Mouse (Mus musculus) midbrain, embryonic 12.5 days (tissue): ENCODE results near the gene Zfp628. TPM values are rescaled to one million over a fixed set of nuclear protein-coding genes. Genes with fewer than 3 reads are reported as not detected.
"Not testable (repeated sequence)": the region's sequence is repeated elsewhere in the genome, so short reads cannot be mapped to it uniquely, and the experiment has no call there.

ENCODE experiments used
- ATAC-seq: fragments of 200-750 bp; cut with Nextera tagmentation; 2 replicates; pipeline ENCODE4 v1.8.0; 2017; ENCODE audit warnings: low read depth, moderate TSS enrichment, moderate library complexity; ENCODE audit not compliant: low FRiP score
- H3K27ac ChIP-seq: fragments of 300-500 bp; sonication (generic); replicated peaks from 2 replicates; pipeline ENCODE4 v1.5.1; 2016; ENCODE audit warnings: mild to moderate bottlenecking
- H3K27me3 ChIP-seq: fragments of 300-500 bp; sonication (generic); 2 replicates; pipeline ENCODE4 v1.6.1; 2016; ENCODE audit warnings: mild to moderate bottlenecking
- H3K36me3 ChIP-seq: fragments of 300-500 bp; sonication (generic); 2 replicates; pipeline ENCODE4 v1.6.1; 2016
- H3K4me1 ChIP-seq: fragments of 300-500 bp; sonication (generic); 2 replicates; pipeline ENCODE4 v1.6.1; 2016
- H3K4me2 ChIP-seq: fragments of 300-500 bp; sonication (generic); replicated peaks from 2 replicates; pipeline ENCODE4 v1.6.1; 2016; ENCODE audit warnings: mild to moderate bottlenecking, moderate library complexity
- H3K4me3 ChIP-seq: fragments of 300-500 bp; sonication (generic); 2 replicates; pipeline ENCODE4 v1.5.1; 2016; ENCODE audit warnings: mild to moderate bottlenecking
- H3K9ac ChIP-seq: fragments of 300-500 bp; sonication (generic); replicated peaks from 2 replicates; pipeline ENCODE4 v1.6.1; 2016; ENCODE audit warnings: mild to moderate bottlenecking, moderate library complexity
- H3K9me3 ChIP-seq: fragments of 300-500 bp; sonication (generic); 2 replicates; pipeline ENCODE4 v1.6.1; 2016; ENCODE audit warnings: mild to moderate bottlenecking
- WGBS: fragments of 180-500 bp; shearing (Covaris S2); methylation state at CpG from one replicate; pipeline ENCODE4 v1.1.7; 2016; 5-methylcytosine and 5-hydroxymethylcytosine counted together
- polyA plus RNA-seq: library from polyadenylated mRNA; unstranded; fragments of >200 nt; fragmentation: Nextera tagmentation; extraction: Ambion mirVana; gene quantifications from 2 replicates; pipeline ENCODE4 v1.2.1, GENCODE M21; 2016

Zfp628 gene
- polyA plus RNA-seq: 4.7 and 4.9 TPM in 2 replicates

DNA sequence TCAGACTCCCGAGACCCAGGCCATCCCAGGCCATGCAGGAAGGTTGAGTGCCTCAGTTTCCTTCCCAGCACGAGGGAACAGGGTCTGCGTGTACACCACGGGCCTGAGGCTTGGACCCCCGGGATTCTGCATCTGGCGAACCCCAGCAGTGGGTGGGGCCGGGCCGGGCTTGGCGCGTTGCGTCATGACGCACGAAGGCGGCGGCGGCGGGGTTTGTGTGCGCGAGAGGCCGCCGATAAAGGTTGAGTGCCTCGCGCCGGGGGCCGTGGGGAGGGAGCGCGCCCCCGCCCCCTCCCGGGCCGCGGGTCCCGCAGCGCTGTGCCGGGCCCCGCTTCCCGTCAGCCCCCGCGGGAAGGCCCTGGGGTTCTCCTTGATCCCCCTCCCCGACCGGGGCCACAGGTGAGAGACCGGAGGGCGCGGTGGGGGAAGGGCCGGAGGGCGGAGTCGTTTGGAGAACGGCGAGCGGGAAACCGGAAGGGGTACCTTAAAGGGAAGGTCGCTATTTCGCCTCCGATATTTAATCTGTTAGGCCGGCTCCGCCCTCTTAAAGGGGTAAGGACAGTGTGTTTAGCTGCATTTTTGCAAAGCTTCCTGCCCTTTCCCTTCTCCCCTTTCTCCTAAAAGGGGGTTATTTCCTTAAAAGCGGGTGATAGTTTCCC is at the start of gene Zfp628:
TSS of gene Zfp628 (plus strand) at position 211 of the 659 bp plus-strand sequence.
- peaks cover 7% of the 10 kb centered on the region; the same call in 1 of the 2 replicates for H3K27me3 ChIP-seq
- peak within 1 kb of the TSS; percentile 82 for H3K9ac ChIP-seq
- WGBS: under 1% methylated on average over 56 of the region's 56 CpGs
- H3K9me3 ChIP-seq: no peaks in the 10 kb centered on the region
- peaks cover 31% of the 10 kb centered on the region for H3K36me3 ChIP-seq
- H3K4me1 ChIP-seq: peaks cover 20% of the 10 kb centered on the region
- peak within 1 kb of the TSS; percentile 76 for H3K4me3 ChIP-seq
- peak within 1 kb of the TSS; percentile 96 for H3K27ac ChIP-seq
- peak; percentile 94 for ATAC-seq
- peak within 1 kb of the TSS; percentile 85 for H3K4me2 ChIP-seq

DNA sequence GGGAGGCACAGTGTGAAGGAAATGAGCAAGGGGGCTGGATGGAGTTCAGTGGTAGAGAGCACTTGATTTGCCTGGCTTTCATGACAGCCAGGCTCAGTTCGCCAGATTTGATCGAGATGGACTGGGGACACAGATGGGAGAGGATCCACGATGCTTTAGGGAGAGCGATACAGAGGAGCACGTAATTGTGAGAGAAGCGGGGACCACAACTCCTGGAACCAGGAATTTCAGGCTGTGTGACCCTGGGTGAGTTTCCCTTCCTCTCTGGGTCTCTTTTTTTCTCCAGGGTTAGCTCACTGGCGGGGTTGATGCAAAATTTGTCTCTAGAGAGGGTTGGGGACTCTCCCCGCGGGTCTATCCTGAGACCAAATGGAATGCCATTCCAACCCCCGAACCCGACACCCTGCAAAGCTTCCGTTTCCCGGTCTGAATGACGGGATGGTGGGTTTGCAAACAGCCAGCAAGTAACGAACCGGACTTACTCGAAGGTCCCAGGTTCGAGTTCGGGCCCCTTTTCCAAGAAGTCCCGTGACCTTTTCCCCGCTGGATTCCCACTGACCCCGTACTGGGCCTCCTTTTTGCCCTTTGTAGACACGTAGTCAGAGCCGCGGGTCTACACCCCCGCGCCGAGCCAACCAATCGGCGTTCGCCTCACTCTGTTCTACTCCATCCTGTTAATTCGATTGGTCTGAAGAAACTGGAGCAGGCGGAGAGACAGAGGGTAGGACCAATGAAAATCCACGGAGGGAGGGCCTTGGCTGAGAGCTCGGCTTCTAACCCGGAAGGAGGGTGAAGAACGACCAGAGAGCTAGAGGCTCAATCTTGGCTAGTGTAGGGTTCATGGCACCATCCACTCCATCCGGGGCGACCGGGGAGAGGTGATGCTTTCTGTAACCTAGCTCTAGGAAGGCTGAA is 49.2 kb upstream of the Zfp628 start:
- Histone ChIP-seq H3K4me2 (peak overlapping the region; percentile 59), H3K27me3 (no peaks in the 10 kb centered on the region; the same call in 1 of the 2 replicates), H3K9ac (peak overlapping the region; percentile 62), H3K4me3 (peak overlapping the region; percentile 57), H3K27ac (peak overlapping the region; percentile 70), H3K4me1 (peaks cover 12% of the 10 kb centered on the region), H3K36me3 (no peaks in the 10 kb centered on the region), H3K9me3 (no peaks in the 10 kb centered on the region)
- 4% methylated on average over 40 of the region's 40 CpGs for WGBS
- peak; percentile 100 for ATAC-seq

DNA sequence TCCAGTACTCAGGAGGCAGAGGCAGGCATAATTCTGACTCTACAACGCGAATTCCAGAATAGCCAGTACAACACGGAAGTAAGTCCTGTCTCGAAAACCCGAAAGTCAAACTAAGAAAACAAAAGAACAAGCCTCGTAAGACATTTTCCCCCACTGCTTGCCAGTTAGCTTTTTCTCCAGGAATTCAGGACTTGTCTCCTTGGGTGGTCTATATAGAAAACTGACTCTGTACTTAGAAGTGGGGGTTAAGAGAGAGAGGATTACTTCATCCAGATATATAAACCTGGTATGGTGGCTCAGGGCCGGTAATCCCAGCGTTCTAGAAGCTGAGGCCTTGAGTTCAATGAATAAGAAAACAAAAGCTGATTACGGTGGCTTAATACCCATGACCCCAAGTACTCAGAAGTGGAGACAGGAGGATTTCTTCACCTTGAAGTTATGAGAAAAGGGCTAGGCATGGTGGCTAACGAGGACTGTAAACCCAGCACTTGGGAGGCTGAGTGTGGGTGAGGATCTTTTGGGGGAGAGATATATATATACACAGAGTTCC is 48.3 kb upstream of the Zfp628 start:
- Histone ChIP-seq H3K9ac (peak overlapping the region; percentile 62; the same call in 1 of the 2 replicates), H3K27me3 (no peaks in the 10 kb centered on the region; the same call in 1 of the 2 replicates), H3K4me1 (peaks cover 12% of the 10 kb centered on the region), H3K36me3 (no peaks in the 10 kb centered on the region), H3K4me2 (peak overlapping the region; percentile 59), H3K4me3 (peak overlapping the region; percentile 57), H3K27ac (peak overlapping the region; percentile 70), H3K9me3 (no peaks in the 10 kb centered on the region)
- 25% methylated on average over 10 of the region's 10 CpGs for WGBS
- ATAC-seq: no peak

DNA sequence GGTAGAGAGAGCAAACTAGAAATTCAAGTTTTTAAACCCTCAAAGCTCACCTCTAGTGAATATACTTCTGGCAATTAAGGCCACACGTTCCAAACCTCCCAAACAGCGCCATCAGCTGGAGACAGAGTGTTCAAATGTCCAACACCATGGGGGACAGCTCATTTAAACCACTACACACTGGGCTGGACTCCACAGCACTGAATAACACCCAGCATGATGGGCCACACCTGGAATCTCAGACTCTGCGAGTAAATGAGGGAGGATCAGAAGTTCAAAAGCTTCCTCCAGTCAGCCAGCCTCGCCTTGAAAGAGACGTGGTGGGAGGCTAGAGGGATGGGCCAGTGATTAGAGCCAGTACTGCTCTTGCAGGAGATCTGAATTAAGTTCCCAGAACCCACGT is 44.9 kb upstream of the Zfp628 start, which contains the start of gene Isoc2b:
TSS of gene Isoc2b (minus strand) at position 126 of the 400 bp plus-strand sequence.
- H3K9ac ChIP-seq: no peak within 1 kb of the TSS
- no peak for ATAC-seq
- H3K4me2 ChIP-seq: no peak within 1 kb of the TSS
- no peak within 1 kb of the TSS for H3K4me3 ChIP-seq
- no peaks in the 10 kb centered on the region for H3K36me3 ChIP-seq
- H3K4me1 ChIP-seq: peaks cover 12% of the 10 kb centered on the region
- no peaks in the 10 kb centered on the region for H3K9me3 ChIP-seq
- WGBS: 62% methylated on average over 6 of the region's 6 CpGs
- no peak within 1 kb of the TSS for H3K27ac ChIP-seq
- no peaks in the 10 kb centered on the region for H3K27me3 ChIP-seq

DNA sequence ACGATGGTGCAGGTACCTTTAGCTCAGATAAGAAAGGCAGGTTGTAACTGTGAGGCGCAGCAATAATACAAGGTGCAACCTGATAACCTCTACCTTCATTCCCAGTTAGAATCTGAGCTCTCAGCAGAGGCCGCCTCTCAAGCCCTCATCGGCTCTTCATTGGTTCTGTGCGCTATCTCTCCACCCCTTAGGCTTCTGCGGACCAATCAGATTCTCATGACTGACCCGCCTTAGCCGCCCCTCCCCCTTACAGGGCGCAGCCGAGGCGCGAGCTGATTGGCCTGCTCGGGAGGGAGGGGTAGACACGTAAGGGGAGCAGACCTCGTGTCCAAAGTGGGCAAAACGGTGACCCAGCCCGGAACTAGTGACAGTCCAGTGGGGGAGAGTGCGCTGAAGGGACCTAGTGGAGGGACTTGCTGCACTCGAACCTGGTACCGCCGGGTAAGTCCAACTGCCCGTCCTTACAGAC is 38.2 kb upstream of the Zfp628 start, which contains the start of gene Isoc2a:
TSS of gene Isoc2a (plus strand) at position 401 of the 469 bp plus-strand sequence.
- no peak within 1 kb of the TSS; the same call in 1 of the 2 replicates for H3K27ac ChIP-seq
- peak; percentile 100 for ATAC-seq
- peaks cover 14% of the 10 kb centered on the region for H3K4me1 ChIP-seq
- H3K4me2 ChIP-seq: peak within 1 kb of the TSS; percentile 84
- H3K36me3 ChIP-seq: no peaks in the 10 kb centered on the region
- peak within 1 kb of the TSS; percentile 28; the same call in 1 of the 2 replicates for H3K9ac ChIP-seq
- H3K4me3 ChIP-seq: peak within 1 kb of the TSS; percentile 50
- H3K9me3 ChIP-seq: no peaks in the 10 kb centered on the region
- 1% methylated on average over 22 of the region's 22 CpGs for WGBS
- H3K27me3 ChIP-seq: peaks cover 6% of the 10 kb centered on the region; the same call in 1 of the 2 replicates

DNA sequence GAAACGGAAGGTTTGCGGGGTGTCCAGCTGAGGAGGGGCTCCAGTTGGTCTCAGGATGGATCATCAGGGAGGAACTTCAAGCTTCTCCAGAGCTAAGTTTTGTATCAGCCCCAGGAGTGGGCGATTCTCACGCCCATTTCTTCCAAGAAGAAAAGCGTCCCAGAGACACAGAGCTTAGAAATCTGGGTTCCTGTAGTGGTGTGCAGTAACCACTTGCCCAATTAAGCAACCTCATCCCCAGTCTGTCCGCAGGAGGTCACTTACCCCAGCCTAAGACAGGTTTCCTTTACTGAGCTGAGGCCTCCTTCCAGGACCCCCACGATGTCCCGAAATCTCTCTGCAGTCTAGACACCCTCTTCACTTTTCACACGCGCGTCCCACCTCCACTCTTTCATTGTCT is 37.8 kb upstream of the Zfp628 start:
- H3K9me3 ChIP-seq: 0 out of 2 replicates have a peak, but pooled peaks cover 4% of the 10 kb centered on the region
- peak; percentile 47 for ATAC-seq

DNA sequence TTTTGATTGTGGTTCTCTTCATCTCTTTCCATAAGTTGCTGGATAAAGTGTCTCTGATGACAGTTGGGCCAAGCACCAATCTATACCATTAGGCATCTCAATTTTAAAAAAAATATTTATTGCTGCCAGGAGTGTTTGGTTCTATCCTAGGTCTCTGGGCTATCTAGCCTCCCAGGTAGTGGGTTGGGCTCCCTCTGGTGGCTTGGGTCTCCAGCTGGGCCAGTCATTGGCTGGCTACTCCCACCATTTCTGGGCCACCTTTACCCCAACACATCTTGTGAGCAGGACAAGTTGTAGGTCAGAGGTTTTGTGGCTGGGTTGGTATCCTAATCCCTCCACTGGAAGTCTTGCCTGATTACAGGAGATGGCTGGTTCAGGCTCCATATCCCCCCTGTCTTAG is 36.8 kb upstream of the Zfp628 start:
- no peak overlapping the region for H3K27ac ChIP-seq
- no peak for ATAC-seq
- no peak overlapping the region for H3K4me3 ChIP-seq
- H3K4me1 ChIP-seq: peaks cover 14% of the 10 kb centered on the region
- 0 out of 2 replicates have a peak, but pooled peaks cover 5% of the 10 kb centered on the region for H3K9me3 ChIP-seq
- H3K36me3 ChIP-seq: no peaks in the 10 kb centered on the region
- H3K4me2 ChIP-seq: no peak overlapping the region
- H3K27me3 ChIP-seq: peaks cover 6% of the 10 kb centered on the region; the same call in 1 of the 2 replicates
- H3K9ac ChIP-seq: no peak overlapping the region

More for the DNA sequence above, 37.8 kb upstream of the Zfp628 start:
- H3K27ac ChIP-seq: no peak overlapping the region
- peaks cover 14% of the 10 kb centered on the region for H3K4me1 ChIP-seq
- H3K4me3 ChIP-seq: peak overlapping the region; percentile 50
- H3K36me3 ChIP-seq: no peaks in the 10 kb centered on the region
- no peak overlapping the region; the same call in 1 of the 2 replicates for H3K9ac ChIP-seq
- H3K4me2 ChIP-seq: peak overlapping the region; percentile 84
- WGBS: 9% methylated on average over 11 of the region's 11 CpGs
- H3K27me3 ChIP-seq: peaks cover 6% of the 10 kb centered on the region; the same call in 1 of the 2 replicates

DNA sequence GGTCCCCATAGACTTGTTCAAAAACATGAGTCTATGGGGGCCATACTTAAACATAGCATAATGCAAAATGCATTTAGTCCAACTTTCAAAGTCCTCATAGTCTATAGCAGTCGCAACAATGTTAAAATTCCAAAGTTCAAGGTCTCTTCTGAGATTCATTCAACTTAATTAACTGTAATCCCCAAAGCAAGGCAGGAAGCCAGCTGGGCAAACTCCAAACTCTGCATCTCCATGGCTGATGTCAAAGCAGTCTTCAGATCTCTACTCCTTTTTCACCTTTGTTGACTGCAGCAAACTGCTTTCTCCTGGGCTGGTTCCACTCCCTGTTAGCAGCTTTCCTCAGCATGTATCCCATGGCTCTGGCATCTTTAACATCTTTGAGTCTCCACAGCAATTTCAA is 36.0 kb upstream of the Zfp628 start:
- H3K4me1 ChIP-seq: peaks cover 14% of the 10 kb centered on the region
- not testable (repeated sequence) for H3K36me3 ChIP-seq, H3K9me3 ChIP-seq, H3K27me3 ChIP-seq, H3K4me3 ChIP-seq, H3K27ac ChIP-seq, H3K4me2 ChIP-seq, H3K9ac ChIP-seq, ATAC-seq
- WGBS: 81% methylated on average over 1 of the region's 1 CpGs

DNA sequence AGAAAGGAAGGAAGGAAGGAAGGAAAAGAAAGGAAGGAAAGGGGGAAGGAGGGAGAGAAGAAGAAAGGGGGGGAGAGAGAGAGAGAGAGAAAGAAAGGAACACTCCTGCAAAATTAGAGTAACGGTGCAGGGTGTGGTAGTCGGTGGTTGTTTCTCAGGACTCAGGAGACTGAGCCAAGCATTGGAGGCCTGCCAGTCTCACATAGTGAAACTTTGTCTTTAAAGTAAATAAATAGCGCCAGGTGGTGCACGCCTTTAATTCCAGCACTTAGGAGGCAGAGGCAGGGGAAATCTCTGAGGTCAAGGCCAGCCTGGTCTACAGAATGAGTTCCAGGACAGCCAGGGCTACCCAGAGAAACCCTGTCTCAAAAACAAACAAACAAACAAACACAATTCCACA is 28.3 kb upstream of the Zfp628 start:
- no peaks in the 10 kb centered on the region for H3K27me3 ChIP-seq
- no peak overlapping the region for H3K9ac ChIP-seq
- H3K36me3 ChIP-seq: no peaks in the 10 kb centered on the region
- no peak overlapping the region for H3K4me3 ChIP-seq
- no peak for ATAC-seq
- no peak overlapping the region for H3K27ac ChIP-seq
- WGBS: 87% methylated on average over 4 of the region's 4 CpGs
- no peaks in the 10 kb centered on the region for H3K4me1 ChIP-seq
- no peak overlapping the region for H3K4me2 ChIP-seq
- H3K9me3 ChIP-seq: 0 out of 2 replicates have a peak, but pooled peaks cover 5% of the 10 kb centered on the region

DNA sequence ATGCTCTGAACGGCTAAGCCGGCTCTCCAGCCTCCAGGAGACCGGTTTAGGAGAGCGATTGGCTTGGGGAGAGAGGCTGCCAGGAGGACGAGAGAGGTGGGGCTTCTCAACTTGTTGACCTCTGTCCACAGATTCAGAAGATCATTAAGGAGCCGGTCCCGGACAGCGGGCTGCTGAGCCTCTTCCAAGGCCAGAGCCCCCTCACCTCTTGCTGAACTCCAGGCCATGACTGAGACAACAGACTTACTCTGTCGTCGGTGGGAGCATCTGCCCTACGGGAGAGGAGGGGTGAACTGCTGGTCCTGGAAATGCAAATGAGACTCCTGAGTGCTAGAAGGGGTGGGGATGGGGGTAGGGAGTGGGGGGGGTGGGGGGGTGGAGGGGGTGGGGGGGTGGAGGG is 19.8 kb upstream of the Zfp628 start:
- H3K4me2 ChIP-seq: no peak overlapping the region
- no peak for ATAC-seq
- H3K9me3 ChIP-seq: no peaks in the 10 kb centered on the region
- H3K27me3 ChIP-seq: peaks cover 16% of the 10 kb centered on the region
- H3K4me1 ChIP-seq: peaks cover 6% of the 10 kb centered on the region; the same call in 1 of the 2 replicates
- no peak overlapping the region for H3K9ac ChIP-seq
- H3K36me3 ChIP-seq: no peaks in the 10 kb centered on the region
- no peak overlapping the region for H3K27ac ChIP-seq
- 72% methylated on average over 11 of the region's 11 CpGs for WGBS
- no peak overlapping the region for H3K4me3 ChIP-seq

DNA sequence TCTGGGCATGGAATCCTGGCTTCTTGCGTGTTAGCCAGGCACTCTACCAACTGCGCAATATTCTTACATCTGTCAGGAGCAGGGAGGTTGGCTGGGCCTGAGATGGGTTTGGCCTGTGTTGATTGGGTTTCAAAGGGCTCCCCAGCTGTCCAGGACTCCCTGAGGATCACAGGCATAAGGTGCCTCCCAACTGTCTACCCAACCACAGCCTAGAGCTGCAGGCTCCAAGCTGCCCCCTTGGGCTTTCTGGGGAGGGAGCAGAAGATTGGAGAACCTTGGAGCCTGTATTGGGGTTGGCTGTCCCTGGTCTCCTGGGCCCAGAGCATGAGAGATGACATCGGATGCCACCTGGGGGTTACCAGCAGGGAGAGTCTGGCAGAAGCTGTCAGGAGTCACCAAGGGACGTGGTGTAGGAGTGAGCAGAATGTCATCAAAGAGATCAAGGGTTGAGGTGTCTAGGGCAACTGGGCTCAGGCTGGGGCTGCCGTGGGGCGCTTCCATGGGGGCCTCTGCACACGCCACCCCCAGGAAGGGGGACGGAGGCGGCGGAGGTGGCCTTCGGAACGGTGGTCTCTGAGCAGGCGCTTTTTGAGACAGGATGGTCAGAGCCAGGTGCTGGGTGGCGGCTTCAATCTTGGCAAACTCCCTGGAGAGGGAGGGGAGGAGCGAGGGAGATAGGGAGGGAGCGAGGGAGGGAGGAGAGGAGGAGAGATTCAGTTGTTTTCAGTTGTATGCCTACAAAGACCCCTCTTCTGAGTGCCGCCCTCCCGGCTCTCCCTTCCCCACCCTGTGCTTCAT is 16.0 kb upstream of the Zfp628 start:
- no peak overlapping the region for H3K27ac ChIP-seq
- peak; percentile 54 for ATAC-seq

More for the DNA sequence above, 16.0 kb upstream of the Zfp628 start:
- Histone ChIP-seq H3K9ac (no peak overlapping the region), H3K4me2 (peak overlapping the region; percentile 48), H3K27me3 (peaks cover 16% of the 10 kb centered on the region), H3K4me3 (peak overlapping the region; percentile 19), H3K36me3 (no peaks in the 10 kb centered on the region), H3K4me1 (peaks cover 6% of the 10 kb centered on the region; the same call in 1 of the 2 replicates), H3K9me3 (0 out of 2 replicates have a peak, but pooled peaks cover 3% of the 10 kb centered on the region)
- WGBS: 22% methylated on average over 15 of the region's 18 CpGs
